Mouse (Mus musculus): ENCODE measurements around the gene 4930519G04Rik.

- peak; percentile 44 for TF ChIP-seq CTCF (IDR thresholded peaks at IDR 0.05; ENCODE audit: low read depth)
- TF ChIP-seq EP300 (IDR thresholded peaks at IDR 0.05; ENCODE audit: low read depth), result no peak
Observed at GRCm38 (mm10) chr5:114921551-114922365, 68.3 kb downstream of the 4930519G04Rik start.
